Mouse (Mus musculus) CD4-positive, CD25-positive, alpha-beta regulatory T cell, adult 4 months (primary cell): Measurements from ENCODE around the gene Nuak2. TPM values are rescaled to one million over a fixed set of nuclear protein-coding genes. Genes with fewer than 3 reads are reported as not detected.
"Not testable (repeated sequence)": the region's sequence is repeated elsewhere in the genome, so short reads cannot be mapped to it uniquely, and the experiment has no call there.

Source experiments
- ATAC-seq: one replicate; pipeline ENCODE4 v1.8.0; 2017
- polyA plus RNA-seq, 2 experiments: library from polyadenylated mRNA; unstranded; fragments of 100-300 nt; shearing (Covaris generic); gene quantifications; one replicate each; pipeline ENCODE4 v1.2.1; 2017

Nuak2 gene
- polyA plus RNA-seq, 2 experiments from 2014 or later: 2.0 to 4.3 TPM

DNA sequence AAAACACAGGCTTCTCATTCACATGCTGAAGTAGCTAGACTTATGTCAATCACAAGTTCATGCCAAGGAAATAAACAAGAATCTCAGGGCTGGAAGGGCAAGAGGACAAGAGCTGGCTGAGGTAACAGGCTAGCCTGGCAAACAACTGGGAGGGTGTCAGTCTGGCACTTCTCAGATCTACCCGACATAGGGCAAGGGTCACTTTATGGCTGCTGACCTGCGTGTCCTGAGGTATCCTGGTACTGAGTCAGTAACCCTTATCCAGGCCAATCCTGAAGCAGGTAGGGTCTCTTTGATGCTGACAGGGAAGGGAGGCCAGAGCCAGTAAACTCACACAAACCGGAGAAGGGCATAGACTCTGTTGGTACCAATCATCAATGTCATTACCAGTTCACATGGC is 12.6 kb downstream of the Nuak2 start:
- ATAC-seq: peak; percentile 23

- no peak for ATAC-seq
These were observed 13.7 kb downstream of the Nuak2 start for GRCm38 (mm10) chr1:132329656-132330055.

DNA sequence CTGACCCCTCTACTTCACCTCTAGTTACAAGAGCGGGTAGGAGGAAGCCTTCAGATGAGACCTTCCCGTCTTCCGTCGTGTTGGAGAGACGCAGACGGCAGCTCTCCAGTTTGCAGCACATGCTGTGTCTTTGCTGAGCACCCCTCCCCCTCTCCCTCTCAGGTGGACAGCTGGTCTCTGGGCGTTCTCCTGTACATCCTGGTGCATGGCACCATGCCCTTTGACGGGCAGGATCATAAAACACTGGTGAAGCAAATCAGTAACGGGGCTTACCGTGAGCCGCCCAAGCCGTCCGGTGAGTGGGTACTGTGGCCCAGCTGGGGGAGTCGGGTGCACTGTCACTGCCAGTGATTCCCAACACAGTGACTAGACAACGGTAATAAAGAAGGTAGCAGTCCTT is 14.5 kb downstream of the Nuak2 start:
- no peak for ATAC-seq

DNA sequence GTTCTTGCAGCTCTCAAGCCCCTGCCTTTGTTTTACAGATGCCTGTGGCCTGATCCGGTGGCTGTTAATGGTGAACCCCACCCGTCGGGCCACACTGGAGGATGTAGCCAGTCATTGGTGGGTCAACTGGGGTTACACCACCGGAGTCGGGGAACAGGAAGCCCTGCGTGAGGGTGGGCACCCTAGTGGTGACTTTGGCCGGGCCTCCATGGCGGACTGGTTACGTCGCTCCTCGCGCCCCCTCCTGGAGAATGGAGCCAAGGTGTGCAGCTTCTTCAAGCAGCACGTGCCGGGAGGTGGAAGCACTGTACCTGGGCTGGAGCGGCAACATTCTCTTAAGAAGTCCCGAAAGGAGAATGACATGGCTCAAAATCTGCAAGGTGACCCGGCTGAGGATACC is 15.4 kb downstream of the Nuak2 start:
- ATAC-seq: no peak

GRCm38 (mm10) chr1:132333201-132333600 is 17.3 kb downstream of the Nuak2 start:
- no peak for ATAC-seq

- no peak for ATAC-seq
These were observed 17.8 kb downstream of the Nuak2 start for GRCm38 (mm10) chr1:132333675-132334141.

GRCm38 (mm10) chr1:132334178-132334801 is 18.4 kb downstream of the Nuak2 start:
- no peak for ATAC-seq

- ATAC-seq: no peak
These were observed 19.5 kb downstream of the Nuak2 start for GRCm38 (mm10) chr1:132335378-132335965.

DNA sequence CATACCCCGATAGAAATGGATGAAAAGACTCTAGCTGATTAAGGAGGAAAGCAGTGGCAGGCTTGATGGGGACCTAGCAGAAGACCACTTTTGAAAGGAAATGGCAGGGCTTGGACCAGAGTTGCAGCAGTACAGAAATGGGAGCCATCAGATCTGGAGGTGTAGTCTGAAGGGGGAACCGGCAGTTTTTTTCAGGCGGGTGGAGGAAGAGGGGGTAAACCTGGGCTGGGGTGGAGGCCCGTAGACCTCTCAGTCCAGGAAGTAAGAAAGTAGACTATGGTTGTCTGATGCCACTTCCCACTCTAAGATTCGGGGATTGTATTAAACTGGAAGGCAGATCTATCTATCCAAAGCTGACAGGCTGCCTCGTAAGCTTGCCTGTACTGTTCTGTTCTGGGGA is 21.0 kb downstream of the Nuak2 start:
- no peak for ATAC-seq

DNA sequence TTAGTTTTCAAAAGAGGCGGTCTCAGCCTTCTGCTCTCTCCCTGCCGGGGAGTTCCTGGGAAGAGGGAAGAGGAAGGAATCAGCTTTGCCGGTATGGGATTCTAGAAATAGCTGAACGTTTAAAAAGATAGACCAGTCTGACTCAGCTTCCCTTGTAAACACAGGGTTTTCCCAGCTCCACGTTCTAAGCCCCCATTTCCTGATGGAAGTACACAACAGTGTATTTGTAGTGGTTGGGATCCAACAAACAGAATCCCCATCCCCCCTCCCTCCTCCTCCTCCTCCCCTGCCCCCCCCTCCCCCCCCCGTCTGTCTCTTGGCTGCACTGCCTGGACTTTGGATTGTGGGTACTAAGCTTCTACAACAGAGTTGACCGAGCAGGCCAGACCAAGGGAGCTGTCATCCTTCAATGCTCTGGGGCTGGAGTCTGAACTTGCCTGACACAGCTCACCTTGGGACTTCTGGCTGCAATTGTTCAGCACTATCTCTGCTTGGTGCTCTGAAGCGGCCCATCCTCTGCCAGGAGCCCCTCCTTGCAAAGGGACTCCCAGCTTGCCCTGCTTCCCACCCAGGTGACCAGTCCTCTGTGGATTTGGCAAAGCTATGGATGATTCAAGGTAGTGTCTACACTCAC is 22.2 kb downstream of the Nuak2 start:
- no peak for ATAC-seq

- peak; percentile 98 for ATAC-seq
These were observed 26.0 kb downstream of the Nuak2 start for GRCm38 (mm10) chr1:132341731-132342501.

GRCm38 (mm10) chr1:132342518-132342917 is 26.6 kb downstream of the Nuak2 start:
- no peak for ATAC-seq

DNA sequence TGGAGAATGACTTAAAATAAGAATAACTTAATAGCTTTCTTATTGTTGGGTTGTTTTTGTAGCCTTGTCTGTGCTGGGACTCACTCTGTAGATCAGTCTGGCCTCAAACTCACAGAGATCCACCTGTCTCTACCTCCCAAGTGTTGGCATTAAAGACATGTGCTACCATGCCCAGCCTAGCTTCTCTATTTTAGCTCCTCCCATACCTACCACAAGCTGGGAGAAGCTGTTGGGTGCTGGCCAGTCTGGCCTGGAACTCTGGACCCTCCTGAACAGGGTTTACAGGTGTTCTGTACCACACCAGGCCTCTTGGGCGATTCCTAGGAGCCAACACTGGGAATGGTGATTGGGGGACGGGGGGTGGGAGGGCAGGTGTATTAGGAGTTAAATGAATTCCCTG is 27.3 kb downstream of the Nuak2 start:
- ATAC-seq: no peak

DNA sequence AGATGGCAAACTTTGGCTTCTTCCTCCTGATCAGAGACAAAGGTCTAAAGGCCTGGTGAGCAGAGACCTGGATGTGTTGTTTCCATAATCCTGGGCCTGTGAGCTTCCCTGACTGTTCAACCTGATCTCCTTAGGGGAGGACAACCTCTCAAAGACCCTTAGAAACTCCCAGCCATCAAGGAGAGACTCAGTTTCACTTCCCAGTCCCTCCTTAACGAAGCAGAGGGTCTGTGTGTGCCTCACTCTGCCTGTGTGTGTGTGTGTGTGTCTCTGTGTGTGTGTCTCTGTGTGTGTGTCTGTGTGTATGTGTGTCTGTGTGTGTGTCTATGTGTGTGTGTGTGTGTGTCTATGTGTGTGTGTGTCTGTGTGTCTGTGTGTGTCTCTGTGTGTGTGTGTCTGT is 27.7 kb downstream of the Nuak2 start:
- ATAC-seq: no peak

DNA sequence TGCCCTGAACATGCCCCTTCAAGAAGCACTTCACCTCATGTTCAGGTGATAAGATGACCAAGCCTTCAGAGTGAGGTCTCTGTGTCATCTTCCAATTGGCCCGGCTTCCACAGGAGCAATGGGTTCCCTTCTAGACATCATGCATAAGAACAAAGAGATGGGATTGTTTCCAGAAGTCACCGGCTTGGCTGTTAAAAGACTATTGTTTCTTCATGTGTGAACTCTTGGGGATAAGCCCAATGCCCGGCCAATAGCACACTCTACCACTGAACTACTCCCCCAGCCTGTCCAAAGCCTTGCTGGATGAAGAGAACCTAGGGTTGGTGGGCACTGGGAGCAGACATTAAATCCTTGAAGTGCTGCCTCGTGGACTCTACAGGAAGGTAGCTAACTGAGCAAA is 29.6 kb downstream of the Nuak2 start:
- no peak for ATAC-seq

- no peak for ATAC-seq
These were observed 30.4 kb downstream of the Nuak2 start for GRCm38 (mm10) chr1:132346134-132346851.

DNA sequence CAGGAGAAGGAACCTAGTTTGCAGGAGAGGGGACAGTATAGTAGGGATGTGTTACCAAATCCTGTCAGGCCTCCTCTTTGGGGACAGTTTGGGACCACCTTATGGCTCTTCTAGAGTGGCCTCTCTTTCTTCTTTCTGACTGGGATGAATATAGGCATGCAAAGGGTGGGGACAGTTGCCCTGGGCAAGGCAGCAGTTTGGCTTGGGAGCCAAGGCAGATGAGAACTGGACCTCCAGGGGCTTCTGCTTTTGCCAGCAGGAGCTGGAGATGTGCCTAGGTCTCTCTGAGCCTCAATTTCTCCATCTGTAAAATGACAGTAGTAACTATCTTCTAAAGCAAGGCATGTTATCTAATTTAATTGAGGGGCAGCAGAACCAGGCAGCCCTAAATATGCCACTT is 31.0 kb downstream of the Nuak2 start:
- no peak for ATAC-seq

GRCm38 (mm10) chr1:132348401-132348800 is 32.5 kb downstream of the Nuak2 start:
- ATAC-seq: no peak

DNA sequence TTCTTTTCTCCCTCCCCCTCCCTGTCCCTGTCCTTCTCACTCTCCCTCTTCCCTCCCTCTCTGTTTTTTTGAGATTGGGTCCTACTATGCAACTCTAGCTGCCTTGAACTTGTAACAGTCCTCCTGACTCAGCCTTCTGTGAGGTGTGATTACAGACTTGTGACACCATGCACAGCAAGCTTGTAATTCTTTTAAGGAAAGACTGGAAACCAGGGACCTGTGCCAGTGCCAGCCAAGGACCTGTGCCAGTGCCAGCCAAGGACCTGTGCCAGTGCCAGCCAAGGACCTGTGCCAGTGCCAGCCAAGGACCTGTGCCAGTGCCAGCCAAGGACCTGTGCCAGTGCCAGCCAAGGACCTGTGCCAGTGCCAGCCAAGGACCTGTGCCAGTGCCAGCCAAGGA is 33.1 kb downstream of the Nuak2 start:
- ATAC-seq: not testable (repeated sequence)

DNA sequence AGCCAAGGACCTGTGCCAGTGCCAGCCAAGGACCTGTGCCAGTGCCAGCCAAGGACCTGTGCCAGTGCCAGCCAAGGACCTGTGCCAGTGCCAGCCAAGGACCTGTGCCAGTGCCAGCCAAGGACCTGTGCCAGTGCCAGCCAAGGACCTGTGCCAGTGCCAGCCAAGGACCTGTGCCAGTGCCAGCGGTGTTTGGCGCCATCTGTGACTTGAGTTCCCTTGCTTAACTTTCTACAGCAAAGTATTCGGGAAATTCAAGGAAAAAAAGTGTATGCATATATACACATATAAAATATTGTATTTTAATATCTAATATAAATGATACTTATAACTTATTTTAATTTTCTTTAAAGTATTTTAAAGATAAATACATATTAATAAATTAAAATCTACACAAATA is 33.7 kb downstream of the Nuak2 start:
- ATAC-seq: not testable (repeated sequence)

- no peak for ATAC-seq
These were observed 35.1 kb downstream of the Nuak2 start for GRCm38 (mm10) chr1:132351058-132351457.

GRCm38 (mm10) chr1:132353389-132353788 is 37.5 kb downstream of the Nuak2 start:
- ATAC-seq: no peak

- no peak for ATAC-seq
These were observed 38.3 kb downstream of the Nuak2 start for GRCm38 (mm10) chr1:132354234-132354633.
